Mouse (Mus musculus) myocyte (in vitro differentiated cells): ENCODE measurements around the gene Ces1c.

Source experiments
- CEBPB ChIP-seq: IDR thresholded peaks from 2 replicates; pipeline ENCODE4 v1.6.1; 2011; ENCODE audit warnings: mild to moderate bottlenecking, moderate library complexity; ENCODE audit not compliant: poor library complexity, insufficient read depth, severe bottlenecking
- E2F4 ChIP-seq: IDR thresholded peaks from one replicate; pipeline ENCODE4 v1.6.1; 2011; ENCODE audit warnings: mild to moderate bottlenecking, control low read depth, moderate library complexity; ENCODE audit not compliant: insufficient read depth
- MAX ChIP-seq: IDR thresholded peaks from one replicate; pipeline ENCODE4 v1.6.1; 2011; ENCODE audit warnings: low read depth, mild to moderate bottlenecking, control low read depth
- MYOD1 ChIP-seq, 3 experiments: IDR thresholded peaks; one replicate each; pipeline ENCODE4 v1.6.1; 2011; ENCODE audit warnings: control low read depth in 2 of 3, low read depth in 2 of 3, mild to moderate bottlenecking in 2 of 3, moderate library complexity in 1 of 3; ENCODE audit not compliant: insufficient read length in 2 of 3, control insufficient read depth in 1 of 3
- POLR2A ChIP-seq: IDR thresholded peaks from one replicate; pipeline ENCODE4 v1.6.1; 2011; ENCODE audit warnings: low read depth, mild to moderate bottlenecking, control low read depth, moderate library complexity; ENCODE audit not compliant: insufficient read length
- POLR2AphosphoS2 ChIP-seq: IDR thresholded peaks from one replicate; pipeline ENCODE4 v1.6.1; 2011; ENCODE audit warnings: low read depth, control low read depth; ENCODE audit not compliant: insufficient read length
- TCF3 ChIP-seq: IDR thresholded peaks from one replicate; pipeline ENCODE4 v1.6.1; 2011; ENCODE audit warnings: low read depth, control low read depth; ENCODE audit not compliant: insufficient read length
- USF1 ChIP-seq: IDR thresholded peaks from one replicate; pipeline ENCODE4 v1.6.1; 2011; ENCODE audit warnings: low read depth, mild to moderate bottlenecking, control low read depth, moderate library complexity

GRCm38 (mm10) chr8:93151401-93151800 is 20.3 kb upstream of the Ces1c start:
- no peak for TF ChIP-seq TCF3
- TF ChIP-seq POLR2A, result no peak
- no peak for TF ChIP-seq MAX
- TF ChIP-seq USF1, result no peak
- no peak for TF ChIP-seq POLR2AphosphoS2
- no peak for TF ChIP-seq E2F4
- TF ChIP-seq CEBPB, result no peak
- no peak for TF ChIP-seq MYOD1 (IDR thresholded peaks at IDR 0.05; ENCODE audit: control insufficient read depth in 1 of 3, insufficient read length in 2 of 3, low read depth in 2 of 3)
